Mouse (Mus musculus) heart, postnatal 36 days (tissue): ENCODE measurements around the gene 1700093K21Rik. TPM values are rescaled to one million over a fixed set of nuclear protein-coding genes. Genes with fewer than 3 reads are reported as not detected.

Experiments used
- microRNA-seq, 2 experiments: library from miRNA; unstranded; fragments of <30 nt; microRNA quantifications; one replicate each; pipeline ENCODE4 v1.2.0; 2021; ENCODE audit warnings: borderline number of aligned reads in 2 of 2
- total RNA-seq, 2 experiments: library from RNA; stranded (reverse); gene quantifications; 2 replicates each; pipeline ENCODE4 v1.2.3; 2021

Gene 1700093K21Rik
- total RNA-seq, 2 experiments from 2014 or later, result not detected

Small RNAs within 50 kb of the gene (microRNA-seq; reads per million reads assigned to microRNA genes)
- 0 reads per million in 2 experiments for gene Gm47279

Other genes with a start within 250 kb of the 1700093K21Rik start
- 10 to 100 TPM; 37.1 to 40.4 TPM for gene Usp34, start 214.3 kb downstream of the 1700093K21Rik start, total RNA-seq
- 10 to 100 TPM; 43.4 to 63.0 TPM for gene Ahsa2, start 23.1 kb downstream of the 1700093K21Rik start, total RNA-seq
- 10 to 100 TPM; 11.0 to 12.5 TPM for gene 0610010F05Rik, start 112.5 kb upstream of the 1700093K21Rik start, total RNA-seq
- gene Pus10, start 144.5 kb upstream of the 1700093K21Rik start, total RNA-seq, result 10 to 100 TPM in 1 of 2 experiments, 1 to 10 TPM in 1; 8.8 to 12.8 TPM
- 10 to 100 TPM; 27.0 to 31.2 TPM for gene Pex13, start 144.8 kb upstream of the 1700093K21Rik start, total RNA-seq
- 1 to 10 TPM; 8.1 to 8.5 TPM for gene Rel, start 249.8 kb upstream of the 1700093K21Rik start, total RNA-seq